Mouse (Mus musculus): Measurements from ENCODE around the gene Olfr315.

- TF ChIP-seq POLR2A (IDR thresholded peaks at IDR 0.05; ENCODE audit: control insufficient read depth, extremely low read depth, insufficient read depth, low read length, poor library complexity) (no peak), CTCF (IDR thresholded peaks at IDR 0.05; ENCODE audit: borderline replicate concordance, control insufficient read depth, extremely low read depth, insufficient read depth, low read length, poor library complexity) (no peak)
These were observed at the start of gene Olfr315 for GRCm38 (mm10) chr11:58772888-58773287.

Measured in thymus, adult 2 months (tissue).